Mouse (Mus musculus): ENCODE results near the gene Slc37a3. TPM values are rescaled to one million over a fixed set of nuclear protein-coding genes. Genes with fewer than 3 reads are reported as not detected.

Gene Slc37a3
- polyA plus RNA-seq, 1 experiment: 2.3 TPM

DNA sequence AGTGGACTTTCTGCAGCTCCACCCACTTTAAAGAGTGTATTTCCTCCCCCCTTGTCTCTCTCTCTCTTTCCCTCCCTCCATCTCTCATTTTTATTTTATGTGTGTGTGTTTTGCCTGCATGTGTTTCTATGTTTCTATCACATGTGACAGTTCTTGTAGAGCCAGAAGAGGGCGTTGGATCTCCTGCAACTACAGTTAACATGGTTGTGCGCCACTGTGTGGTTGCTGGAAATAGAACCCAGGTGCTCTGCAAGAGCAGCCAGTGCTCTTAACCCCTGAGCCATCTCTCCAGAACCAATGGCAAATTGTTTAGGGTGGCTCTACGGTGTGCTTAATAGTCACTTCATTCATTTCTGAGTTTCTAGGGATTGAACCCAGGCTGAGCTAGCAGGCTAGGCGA is 81.0 kb downstream of the Slc37a3 start:
- TF ChIP-seq GATA1 (IDR thresholded peaks at IDR 0.05; ENCODE audit: low read length): no peak

DNA sequence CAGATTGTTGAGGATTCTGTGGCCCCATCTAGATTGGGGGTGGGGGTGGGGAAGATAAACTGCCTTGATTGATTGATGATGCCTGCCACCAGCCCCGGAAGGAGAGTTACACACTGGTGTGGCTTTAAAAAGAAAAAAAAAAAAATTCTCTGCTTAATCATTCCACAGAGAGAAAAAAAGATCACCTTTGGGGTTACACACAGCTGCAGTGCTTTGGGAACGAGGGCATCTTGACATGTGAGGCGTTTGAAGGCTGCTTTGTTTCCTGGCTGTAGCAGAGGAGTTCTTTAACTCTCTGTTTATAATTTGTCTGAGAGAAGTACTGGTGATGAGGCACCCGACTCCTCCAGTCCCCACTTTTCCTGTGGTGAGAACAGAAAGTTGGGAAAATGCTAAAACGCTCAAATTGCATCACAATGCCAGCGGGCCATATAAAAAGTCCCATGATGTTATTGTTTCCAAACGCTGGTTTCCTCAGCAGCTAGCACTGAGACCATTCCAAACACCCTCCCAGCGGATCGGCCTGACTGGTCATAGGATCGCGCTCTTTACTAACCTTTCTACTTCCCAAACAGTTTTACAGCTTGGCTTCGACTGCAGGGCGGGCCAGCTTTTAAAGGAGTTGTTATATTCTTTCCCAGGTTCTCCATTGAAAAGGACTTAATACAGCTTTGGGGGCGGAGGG is 81.6 kb downstream of the Slc37a3 start:
- TF ChIP-seq GATA1 (IDR thresholded peaks at IDR 0.05; ENCODE audit: low read length): no peak

DNA sequence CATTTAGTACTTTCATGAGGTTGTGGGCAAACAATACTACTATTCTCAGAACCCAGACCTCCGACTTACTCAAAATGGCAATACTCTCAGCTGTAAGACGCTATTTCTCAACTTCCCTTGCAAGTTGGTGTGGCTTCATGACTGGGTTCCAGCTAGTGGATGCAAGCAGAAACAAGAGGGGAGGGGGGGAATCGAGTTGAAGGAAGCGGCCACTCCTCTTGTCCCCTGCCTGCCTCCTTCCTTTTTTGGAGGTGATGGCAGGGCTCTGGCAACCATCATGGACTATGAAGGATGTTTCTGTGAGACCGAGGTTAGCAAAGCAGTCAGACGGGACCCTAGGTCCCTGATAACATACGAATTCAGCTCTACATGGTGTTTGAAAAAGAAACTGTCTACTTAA is 87.8 kb downstream of the Slc37a3 start:
- TF ChIP-seq GATA1 (IDR thresholded peaks at IDR 0.05; ENCODE audit: low read length): no peak

DNA sequence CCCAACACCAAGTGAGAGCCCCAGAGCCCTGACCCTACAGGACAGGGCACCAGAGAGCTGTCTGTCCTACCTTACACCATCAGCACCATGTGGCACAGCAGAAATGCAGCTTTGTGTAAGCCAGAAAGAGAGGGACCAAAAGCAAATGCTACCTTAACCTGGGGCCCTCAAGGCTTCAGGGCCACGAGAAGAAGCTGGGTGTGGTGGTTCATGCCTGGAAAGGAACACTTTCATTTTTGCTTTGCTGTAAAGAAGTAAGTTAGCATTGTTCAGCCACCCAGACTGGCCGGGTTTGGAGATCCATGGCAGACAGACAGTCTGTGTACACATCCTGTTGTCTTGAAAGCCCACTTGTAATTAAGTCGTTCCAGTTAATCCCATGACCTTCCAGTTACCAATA is 89.7 kb downstream of the Slc37a3 start:
- TF ChIP-seq GATA1 (IDR thresholded peaks at IDR 0.05; ENCODE audit: low read length): no peak

DNA sequence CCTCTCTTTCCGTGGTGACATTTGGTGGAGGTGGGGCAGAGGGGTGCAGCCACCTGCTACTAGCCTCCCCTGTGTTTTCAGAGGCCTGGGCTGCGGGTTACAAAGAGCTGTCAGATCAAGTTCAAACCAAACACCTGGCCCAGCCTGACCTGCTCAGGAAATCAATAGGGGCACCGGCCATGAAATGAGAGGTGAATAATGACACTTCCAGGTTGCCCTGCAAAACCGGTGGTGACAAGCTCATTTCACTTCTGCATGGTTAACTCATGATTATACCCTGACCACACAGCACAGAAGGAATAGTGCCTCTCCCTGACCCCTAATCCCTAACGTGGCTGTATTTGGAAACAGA is 90.8 kb downstream of the Slc37a3 start:
- no peak for TF ChIP-seq GATA1 (IDR thresholded peaks at IDR 0.05; ENCODE audit: low read length)

DNA sequence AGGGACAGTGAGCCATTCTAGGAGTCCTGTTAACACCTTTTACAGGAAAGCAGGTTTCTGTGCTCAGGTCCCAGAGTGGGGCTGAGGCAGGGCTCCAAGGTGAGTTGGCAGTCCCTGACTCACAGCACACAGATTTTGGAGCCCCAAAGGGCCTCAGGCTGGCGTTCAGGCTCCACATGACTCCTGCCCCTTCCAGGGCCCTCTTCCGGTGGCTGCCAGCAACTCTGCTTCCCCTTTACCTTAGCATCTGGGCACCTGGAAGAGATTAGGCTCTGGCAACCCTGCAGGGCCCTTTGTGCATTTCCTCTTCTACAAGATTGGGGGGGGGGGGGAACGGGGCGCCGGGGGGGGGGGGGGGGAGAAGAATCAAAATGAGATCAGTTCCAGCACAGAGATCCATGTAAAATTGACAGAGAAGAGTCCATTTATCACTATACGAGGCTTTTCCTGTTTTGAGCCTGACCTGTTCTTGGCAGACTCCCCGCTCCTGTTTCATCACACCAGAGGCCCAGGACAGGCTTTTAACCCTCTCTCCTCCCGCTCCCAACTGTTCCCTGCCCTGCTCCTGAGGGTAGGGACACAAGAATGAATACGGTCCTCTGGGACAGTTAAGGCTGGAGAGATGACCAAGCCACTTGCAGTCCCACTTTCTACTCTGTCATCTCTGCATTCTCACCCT is 91.3 kb downstream of the Slc37a3 start:
- no peak for TF ChIP-seq GATA1 (IDR thresholded peaks at IDR 0.05; ENCODE audit: low read length)

DNA sequence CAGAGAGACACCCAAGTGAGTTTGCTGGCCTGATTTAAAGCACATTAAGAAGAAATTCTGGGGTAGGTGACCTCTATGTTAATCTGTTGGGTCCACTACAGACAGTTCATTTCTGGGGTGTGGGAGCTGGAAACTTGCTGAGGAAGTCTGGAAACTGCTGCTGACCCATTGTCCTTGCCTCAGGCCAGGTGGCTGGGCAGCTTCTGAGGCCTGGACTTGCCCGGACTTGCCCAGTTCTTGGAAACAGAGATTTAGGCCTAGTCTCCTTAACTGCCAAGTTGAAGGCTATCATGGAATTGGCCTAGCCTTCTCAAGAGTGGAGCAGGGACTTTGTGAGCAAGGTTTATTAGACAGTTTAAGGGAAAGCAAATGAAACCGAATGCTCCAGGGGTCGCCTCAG is 92.6 kb downstream of the Slc37a3 start:
- no peak for TF ChIP-seq GATA1 (IDR thresholded peaks at IDR 0.05; ENCODE audit: low read length)

Other genes starting within 250 kb of the Slc37a3 start
- 0.55 TPM in 2 replicates for gene Kdm7a, start 170.9 kb downstream of the Slc37a3 start, polyA plus RNA-seq (2012)
- 0.06 TPM in 1 of 2 replicates, not detected in the other for gene Rab19, start 3.5 kb upstream of the Slc37a3 start, polyA plus RNA-seq (2012)
- gene Mkrn1, start 42.8 kb upstream of the Slc37a3 start, polyA plus RNA-seq (2012): 72.2 and 96.9 TPM in 2 replicates
- gene Dennd2a, start 180.2 kb upstream of the Slc37a3 start, polyA plus RNA-seq (2012): not detected in 2 replicates
- gene Adck2, start 196.2 kb upstream of the Slc37a3 start, polyA plus RNA-seq (2012): 10.9 and 12.2 TPM in 2 replicates
- not detected in 2 replicates for gene Gm42420, start 208.1 kb upstream of the Slc37a3 start, polyA plus RNA-seq (2012)
- gene Ndufb2, start 214.9 kb upstream of the Slc37a3 start, polyA plus RNA-seq (2012): 226 and 271 TPM in 2 replicates

Data from G1E-ER4 (cell line).